Mouse (Mus musculus): Measurements from ENCODE around the gene Bach1. TPM values are rescaled to one million over a fixed set of nuclear protein-coding genes. Genes with fewer than 3 reads are reported as not detected.
A peak's percentile ranks its signal among the peaks of the same experiment; 100 is the strongest.

Gene Bach1
- polyA plus RNA-seq, 1 experiment from 2014 or later: 22.4 TPM

DNA sequence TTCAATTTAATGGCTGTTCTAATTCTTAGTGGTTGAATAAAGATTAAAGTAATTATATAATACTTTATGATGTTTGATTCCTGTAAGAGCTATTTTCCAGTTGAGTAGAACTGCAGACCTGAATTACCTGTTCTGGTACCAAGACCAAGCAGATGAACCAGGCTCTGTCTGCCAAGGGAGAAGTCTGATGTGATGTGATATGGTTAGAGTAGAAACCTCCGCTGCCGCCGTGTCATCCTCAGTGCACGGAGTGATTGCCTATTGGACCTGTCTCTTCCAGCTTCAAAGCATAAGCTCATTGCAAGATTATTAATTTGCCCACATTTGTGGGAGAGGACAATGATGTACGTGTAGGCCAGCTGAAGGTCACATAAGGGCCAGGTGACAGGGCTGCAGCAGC lies 24.1 kb downstream of the Bach1 start:
- Histone ChIP-seq H3K27me3 (ENCODE audit: control insufficient read depth, insufficient read depth, low read length) (no peaks in the 10 kb centered on the region), H3K4me2 (ENCODE audit: low read depth, low read length) (no peak overlapping the region), H3K36me3 (ENCODE audit: control insufficient read depth, insufficient read depth, low read length) (peaks cover 21% of the 10 kb centered on the region; the same call in 1 of the 2 replicates), H3K27ac (ENCODE audit: low read depth, low read length) (no peak overlapping the region), H3K9me3 (ENCODE audit: control insufficient read depth, low read length) (no peaks in the 10 kb centered on the region), H3K4me1 (ENCODE audit: control insufficient read depth, insufficient read depth, low read length) (0 out of 2 replicates have a peak, but pooled peaks cover 3% of the 10 kb centered on the region), H3K4me3 (ENCODE audit: low read depth, low read length) (no peak overlapping the region), H3K9ac (replicated peaks; ENCODE audit: low read depth, low read length) (no peak overlapping the region)
- ATAC-seq (ENCODE audit: low read depth): no peak
- 92% methylated on average over 5 of the region's 5 CpGs for WGBS

GRCm38 (mm10) chr16:87723479-87723878 lies 24.7 kb downstream of the Bach1 start:
- Histone ChIP-seq H3K4me2 (ENCODE audit: low read depth, low read length) (no peak overlapping the region), H3K36me3 (ENCODE audit: control insufficient read depth, insufficient read depth, low read length) (peaks cover 22% of the 10 kb centered on the region; the same call in 1 of the 2 replicates)

GRCm38 (mm10) chr16:87724826-87725225 lies 26.1 kb downstream of the Bach1 start:
- Histone ChIP-seq H3K4me1 (ENCODE audit: control insufficient read depth, insufficient read depth, low read length) (0 out of 2 replicates have a peak, but pooled peaks cover 3% of the 10 kb centered on the region), H3K4me3 (ENCODE audit: low read depth, low read length) (no peak overlapping the region), H3K27me3 (ENCODE audit: control insufficient read depth, insufficient read depth, low read length) (no peaks in the 10 kb centered on the region), H3K27ac (ENCODE audit: low read depth, low read length) (no peak overlapping the region), H3K36me3 (ENCODE audit: control insufficient read depth, insufficient read depth, low read length) (peaks cover 27% of the 10 kb centered on the region), H3K9ac (replicated peaks; ENCODE audit: low read depth, low read length) (no peak overlapping the region), H3K9me3 (ENCODE audit: control insufficient read depth, low read length) (no peaks in the 10 kb centered on the region), H3K4me2 (ENCODE audit: low read depth, low read length) (no peak overlapping the region)
- no peak for ATAC-seq (ENCODE audit: low read depth)
- WGBS: 88% methylated on average over 4 of the region's 4 CpGs

More at GRCm38 (mm10) chr16:87723479-87723878, 24.7 kb downstream of the Bach1 start:
- Histone ChIP-seq H3K9me3 (ENCODE audit: control insufficient read depth, low read length) (no peaks in the 10 kb centered on the region), H3K27me3 (ENCODE audit: control insufficient read depth, insufficient read depth, low read length) (no peaks in the 10 kb centered on the region), H3K4me1 (ENCODE audit: control insufficient read depth, insufficient read depth, low read length) (0 out of 2 replicates have a peak, but pooled peaks cover 3% of the 10 kb centered on the region), H3K27ac (ENCODE audit: low read depth, low read length) (no peak overlapping the region), H3K4me3 (ENCODE audit: low read depth, low read length) (no peak overlapping the region), H3K9ac (replicated peaks; ENCODE audit: low read depth, low read length) (no peak overlapping the region)
- ATAC-seq (ENCODE audit: low read depth): no peak
- 94% methylated on average over 15 of the region's 15 CpGs for WGBS

DNA sequence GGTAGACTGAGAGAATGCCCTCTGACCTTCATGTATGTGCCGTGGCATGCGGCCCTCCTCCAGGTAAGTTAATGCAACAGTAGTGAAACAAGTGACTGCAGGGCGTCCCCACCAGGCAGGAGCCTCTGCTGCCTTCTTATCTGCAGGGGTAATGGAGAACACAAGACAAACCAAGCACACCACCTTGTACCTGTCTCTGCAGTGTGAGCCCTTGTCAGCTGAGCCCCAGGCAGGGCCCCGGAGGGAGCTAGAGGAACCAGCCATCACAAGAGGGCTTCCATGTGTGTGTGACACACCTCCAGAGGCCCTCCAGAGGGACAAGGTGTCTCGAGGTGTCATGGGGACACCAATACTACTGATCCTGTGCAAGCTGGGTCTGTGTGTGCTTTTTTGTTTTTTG lies 26.5 kb downstream of the Bach1 start:
- H3K4me2 ChIP-seq (ENCODE audit: low read depth, low read length): no peak overlapping the region

GRCm38 (mm10) chr16:87725963-87726362 lies 27.2 kb downstream of the Bach1 start:
- no peak for ATAC-seq (ENCODE audit: low read depth)
- no peaks in the 10 kb centered on the region for H3K9me3 ChIP-seq (ENCODE audit: control insufficient read depth, low read length)
- H3K27ac ChIP-seq (ENCODE audit: low read depth, low read length): no peak overlapping the region
- H3K9ac ChIP-seq (replicated peaks; ENCODE audit: low read depth, low read length): no peak overlapping the region
- 0 out of 2 replicates have a peak, but pooled peaks cover 3% of the 10 kb centered on the region for H3K4me1 ChIP-seq (ENCODE audit: control insufficient read depth, insufficient read depth, low read length)
- H3K4me3 ChIP-seq (ENCODE audit: low read depth, low read length): no peak overlapping the region
- H3K27me3 ChIP-seq (ENCODE audit: control insufficient read depth, insufficient read depth, low read length): no peaks in the 10 kb centered on the region
- peaks cover 38% of the 10 kb centered on the region for H3K36me3 ChIP-seq (ENCODE audit: control insufficient read depth, insufficient read depth, low read length)
- WGBS: 92% methylated on average over 21 of the region's 21 CpGs
- H3K4me2 ChIP-seq (ENCODE audit: low read depth, low read length): no peak overlapping the region

More for the DNA sequence above, 26.5 kb downstream of the Bach1 start:
- Histone ChIP-seq H3K27ac (ENCODE audit: low read depth, low read length) (no peak overlapping the region), H3K36me3 (ENCODE audit: control insufficient read depth, insufficient read depth, low read length) (peaks cover 31% of the 10 kb centered on the region), H3K9ac (replicated peaks; ENCODE audit: low read depth, low read length) (no peak overlapping the region), H3K27me3 (ENCODE audit: control insufficient read depth, insufficient read depth, low read length) (no peaks in the 10 kb centered on the region), H3K4me1 (ENCODE audit: control insufficient read depth, insufficient read depth, low read length) (0 out of 2 replicates have a peak, but pooled peaks cover 3% of the 10 kb centered on the region), H3K4me3 (ENCODE audit: low read depth, low read length) (no peak overlapping the region), H3K9me3 (ENCODE audit: control insufficient read depth, low read length) (no peaks in the 10 kb centered on the region)
- no peak for ATAC-seq (ENCODE audit: low read depth)
- WGBS: 94% methylated on average over 5 of the region's 5 CpGs

DNA sequence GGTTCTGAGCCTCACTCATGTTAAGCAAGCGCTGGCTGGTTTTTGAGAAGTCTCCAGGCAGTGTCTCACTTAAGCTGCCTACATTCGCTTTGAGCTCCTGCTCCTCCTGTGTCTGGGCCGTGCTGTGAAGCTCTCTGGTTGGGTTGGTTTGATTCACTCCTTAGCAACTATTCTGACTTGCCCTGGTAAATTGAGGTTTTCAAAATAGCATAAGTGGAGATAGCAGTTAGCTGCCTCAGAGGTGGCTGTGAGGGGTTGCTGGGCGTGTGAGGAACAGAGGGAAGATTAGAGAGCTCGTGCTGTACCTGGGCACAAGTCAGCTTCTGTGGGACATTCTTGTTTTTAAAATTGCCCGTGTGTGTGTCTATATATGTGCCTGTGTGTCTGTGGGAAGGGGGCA lies 27.6 kb downstream of the Bach1 start:
- Histone ChIP-seq H3K27ac (ENCODE audit: low read depth, low read length) (no peak overlapping the region), H3K9me3 (ENCODE audit: control insufficient read depth, low read length) (no peaks in the 10 kb centered on the region), H3K27me3 (ENCODE audit: control insufficient read depth, insufficient read depth, low read length) (no peaks in the 10 kb centered on the region), H3K36me3 (ENCODE audit: control insufficient read depth, insufficient read depth, low read length) (peaks cover 38% of the 10 kb centered on the region), H3K4me3 (ENCODE audit: low read depth, low read length) (no peak overlapping the region), H3K4me1 (ENCODE audit: control insufficient read depth, insufficient read depth, low read length) (0 out of 2 replicates have a peak, but pooled peaks cover 3% of the 10 kb centered on the region), H3K4me2 (ENCODE audit: low read depth, low read length) (no peak overlapping the region), H3K9ac (replicated peaks; ENCODE audit: low read depth, low read length) (no peak overlapping the region)
- 93% methylated on average over 6 of the region's 6 CpGs for WGBS
- no peak for ATAC-seq (ENCODE audit: low read depth)

GRCm38 (mm10) chr16:87727250-87727649 lies 28.5 kb downstream of the Bach1 start:
- no peaks in the 10 kb centered on the region for H3K9me3 ChIP-seq (ENCODE audit: control insufficient read depth, low read length)
- H3K36me3 ChIP-seq (ENCODE audit: control insufficient read depth, insufficient read depth, low read length): peaks cover 38% of the 10 kb centered on the region
- WGBS: 50% methylated on average over 9 of the region's 9 CpGs
- no peaks in the 10 kb centered on the region for H3K27me3 ChIP-seq (ENCODE audit: control insufficient read depth, insufficient read depth, low read length)
- H3K4me3 ChIP-seq (ENCODE audit: low read depth, low read length): no peak overlapping the region
- H3K9ac ChIP-seq (replicated peaks; ENCODE audit: low read depth, low read length): no peak overlapping the region
- ATAC-seq (ENCODE audit: low read depth): 0 out of 2 replicates have a peak, but pooled peaks have one; percentile 32
- H3K4me1 ChIP-seq (ENCODE audit: control insufficient read depth, insufficient read depth, low read length): 0 out of 2 replicates have a peak, but pooled peaks cover 3% of the 10 kb centered on the region
- H3K27ac ChIP-seq (ENCODE audit: low read depth, low read length): no peak overlapping the region
- H3K4me2 ChIP-seq (ENCODE audit: low read depth, low read length): no peak overlapping the region

DNA sequence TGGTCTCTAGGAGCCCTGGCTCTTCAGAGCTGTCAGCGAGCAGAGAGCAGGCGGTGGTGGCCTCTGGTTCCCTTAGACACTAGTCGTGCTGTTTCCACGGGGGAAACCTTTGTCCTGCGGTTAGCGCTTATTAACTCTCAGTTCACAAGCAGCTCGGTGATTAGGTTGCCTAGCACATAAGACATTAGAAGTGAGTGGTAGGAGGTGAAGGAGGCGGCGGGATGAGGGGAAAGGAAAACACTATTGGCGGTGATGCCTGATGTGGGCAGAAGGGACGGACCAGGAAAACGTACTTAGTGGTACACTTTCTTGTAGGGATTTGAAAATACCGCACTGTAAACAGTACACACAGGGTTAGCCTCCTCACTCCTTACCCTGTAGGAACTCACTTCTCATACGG lies 29.2 kb downstream of the Bach1 start:
- Histone ChIP-seq H3K9me3 (ENCODE audit: control insufficient read depth, low read length) (no peaks in the 10 kb centered on the region), H3K27ac (ENCODE audit: low read depth, low read length) (no peak overlapping the region), H3K36me3 (ENCODE audit: control insufficient read depth, insufficient read depth, low read length) (peaks cover 37% of the 10 kb centered on the region)

GRCm38 (mm10) chr16:87728703-87729102 lies 30.0 kb downstream of the Bach1 start:
- Histone ChIP-seq H3K27me3 (ENCODE audit: control insufficient read depth, insufficient read depth, low read length) (no peaks in the 10 kb centered on the region), H3K4me1 (ENCODE audit: control insufficient read depth, insufficient read depth, low read length) (0 out of 2 replicates have a peak, but pooled peaks cover 3% of the 10 kb centered on the region), H3K4me3 (ENCODE audit: low read depth, low read length) (no peak overlapping the region), H3K27ac (ENCODE audit: low read depth, low read length) (no peak overlapping the region), H3K9ac (replicated peaks; ENCODE audit: low read depth, low read length) (no peak overlapping the region), H3K4me2 (ENCODE audit: low read depth, low read length) (no peak overlapping the region), H3K9me3 (ENCODE audit: control insufficient read depth, low read length) (no peaks in the 10 kb centered on the region), H3K36me3 (ENCODE audit: control insufficient read depth, insufficient read depth, low read length) (peaks cover 29% of the 10 kb centered on the region)
- ATAC-seq (ENCODE audit: low read depth): no peak
- 94% methylated on average over 8 of the region's 8 CpGs for WGBS

More for the DNA sequence above, 29.2 kb downstream of the Bach1 start:
- Histone ChIP-seq H3K9ac (replicated peaks; ENCODE audit: low read depth, low read length) (no peak overlapping the region), H3K4me2 (ENCODE audit: low read depth, low read length) (no peak overlapping the region), H3K4me3 (ENCODE audit: low read depth, low read length) (no peak overlapping the region), H3K27me3 (ENCODE audit: control insufficient read depth, insufficient read depth, low read length) (no peaks in the 10 kb centered on the region), H3K4me1 (ENCODE audit: control insufficient read depth, insufficient read depth, low read length) (0 out of 2 replicates have a peak, but pooled peaks cover 3% of the 10 kb centered on the region)
- peak; percentile 33; the same call in 1 of the 2 replicates for ATAC-seq (ENCODE audit: low read depth)
- WGBS: 72% methylated on average over 14 of the region's 14 CpGs

Data from neural tube, embryonic 14.5 days (tissue).